Mouse (Mus musculus) G1E (cell line): ENCODE results near the gene Nrxn3.

Experiments used
- CTCF ChIP-seq: IDR thresholded peaks from 2 replicates; pipeline ENCODE4 v1.5.1; 2012; ENCODE audit warnings: low read depth, low read length, inconsistent platforms, mixed read lengths
- GATA1 ChIP-seq: IDR thresholded peaks from 2 replicates; pipeline ENCODE4 v1.6.1; 2012; ENCODE audit warnings: borderline replicate concordance, low read length, inconsistent platforms, mixed read lengths
- GATA2 ChIP-seq: IDR thresholded peaks from 2 replicates; pipeline ENCODE4 v1.6.1; 2012; ENCODE audit warnings: low read depth, low read length, inconsistent platforms, borderline replicate concordance
- POLR2AphosphoS5 ChIP-seq: IDR thresholded peaks from 2 replicates; pipeline ENCODE4 v1.6.1; 2012; ENCODE audit warnings: low read depth, low read length, inconsistent platforms; ENCODE audit not compliant: insufficient replicate concordance
- TAL1 ChIP-seq: conservative IDR thresholded peaks from 2 replicates; pipeline ENCODE4 v1.6.1; 2012; ENCODE audit warnings: low read depth, low read length, inconsistent platforms, mixed read lengths

DNA sequence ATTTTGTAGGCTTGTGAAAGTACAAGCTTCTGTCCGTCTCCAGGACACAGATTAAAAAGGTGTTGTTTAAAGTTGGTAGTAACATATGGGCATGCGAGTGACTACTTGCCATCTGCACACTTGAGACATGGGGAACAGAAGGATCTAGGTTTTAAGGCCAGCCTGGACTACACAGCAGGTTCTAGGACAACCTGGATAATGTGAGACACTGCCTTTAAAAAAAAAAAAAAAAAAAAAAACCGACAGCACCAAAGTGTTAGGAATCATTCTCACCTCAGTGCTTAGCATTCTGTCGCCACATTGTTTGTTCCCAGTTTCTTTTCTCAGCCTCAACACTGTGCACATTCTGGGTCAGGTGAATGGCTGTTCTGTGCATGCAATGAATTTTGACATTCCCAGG is 985.2 kb downstream of the Nrxn3 start:
- TF ChIP-seq CTCF (no peak), GATA1 (no peak), GATA2 (no peak), TAL1 (no peak), POLR2AphosphoS5 (no peak)
